ENCODE assay signal across 25 mouse cellular contexts in the genomic region with DNA sequence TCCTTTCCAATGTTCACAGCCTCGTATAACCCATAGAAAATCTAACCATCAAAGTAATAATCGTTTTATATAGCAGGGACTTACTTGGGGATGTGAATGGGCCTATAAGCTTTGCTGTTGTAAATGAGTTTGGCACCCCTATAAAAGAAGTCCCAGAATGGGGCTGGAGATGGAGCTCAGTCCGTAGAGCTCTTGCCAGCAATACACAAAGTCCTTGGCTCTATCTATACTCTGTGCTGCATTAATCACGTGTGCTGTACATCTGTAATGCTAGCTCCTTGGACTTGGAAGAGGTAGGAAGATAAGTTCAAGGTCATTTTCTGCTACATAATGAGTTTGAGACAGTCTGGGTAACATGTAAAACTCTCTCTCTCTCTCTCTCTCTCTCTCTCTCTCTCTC.
"Had no signal": no experiment of that assay in that cellular context is flagged by ENCODE, and none has a peak within 500 bp of the region (broad histone marks: within the 10 kb centered on the region; RNA-seq: fewer than 3 reads in every experiment).

No protein-coding gene starts in this region.

- H3K4me1 ChIP-seq: hindbrain, embryonic 10.5 days; hindbrain, embryonic 12.5 days; hindbrain, embryonic 15.5 days; intestine, embryonic 15.5 days; limb, embryonic 13.5 days; limb, embryonic 15.5 days; liver, embryonic 12.5 days had no signal

- H3K9ac ChIP-seq: hindbrain, embryonic 12.5 days; hindbrain, embryonic 15.5 days; intestine, embryonic 15.5 days; limb, embryonic 13.5 days; limb, embryonic 15.5 days; liver, embryonic 12.5 days; liver, embryonic 14.5 days had no signal

- H3K27ac ChIP-seq: gastrocnemius, adult 2 months; heart, adult 2 months; hindbrain, embryonic 10.5 days; hindbrain, embryonic 12.5 days; hindbrain, embryonic 15.5 days; intestine, embryonic 15.5 days; layer of hippocampus, adult 2 months; limb, embryonic 13.5 days; limb, embryonic 15.5 days; liver, embryonic 12.5 days; liver, embryonic 14.5 days had no signal

- H3K27me3 ChIP-seq: hindbrain, embryonic 12.5 days; hindbrain, embryonic 15.5 days; intestine, embryonic 15.5 days; limb, embryonic 13.5 days; limb, embryonic 15.5 days; liver, embryonic 12.5 days had no signal

- ATAC-seq: inflammation-experienced regulatory T-cells, adult 6 months; intestine, embryonic 15.5 days; intestine, postnatal 0 days; liver, embryonic 12.5 days had no signal

- H3K36me3 ChIP-seq: hindbrain, embryonic 10.5 days; hindbrain, embryonic 12.5 days; hindbrain, embryonic 15.5 days; intestine, embryonic 15.5 days; limb, embryonic 13.5 days; limb, embryonic 15.5 days; liver, embryonic 12.5 days had no signal

- DNase-seq: gastrocnemius, adult 2 months; gastrocnemius, postnatal 10 days; gastrocnemius, postnatal 25 days; heart, adult 2 months; heart, postnatal 10 days; heart, postnatal 4 days; kidney, adult 18-20 months; kidney, adult 8-10 months; kidney, postnatal 10 days; kidney, postnatal 25 days; kidney, postnatal 4 days; layer of hippocampus, postnatal 36 days; left cerebral cortex, postnatal 4 days had no signal

- H3K9me3 ChIP-seq: hindbrain, embryonic 10.5 days; hindbrain, embryonic 12.5 days; hindbrain, embryonic 15.5 days; intestine, embryonic 15.5 days; limb, embryonic 13.5 days; limb, embryonic 15.5 days; liver, embryonic 12.5 days had no signal

- H3K4me2 ChIP-seq: heart, embryonic 11.5 days; hindbrain, embryonic 12.5 days; hindbrain, embryonic 15.5 days; intestine, embryonic 15.5 days; limb, embryonic 13.5 days; limb, embryonic 15.5 days; liver, embryonic 12.5 days had no signal

- H3K4me3 ChIP-seq: gastrocnemius, adult 2 months; heart, adult 2 months; hindbrain, embryonic 10.5 days; hindbrain, embryonic 12.5 days; hindbrain, embryonic 15.5 days; intestine, embryonic 15.5 days; layer of hippocampus, adult 2 months; limb, embryonic 13.5 days; limb, embryonic 15.5 days; liver, embryonic 12.5 days had no signal
